In genomic region chr11:59337955-59338735, GRCm38 (mm10) we compare ENCODE assay signal across 15 mouse cellular contexts. TPM values are rescaled to one million over a fixed set of nuclear protein-coding genes. Genes with fewer than 3 reads are reported as not detected.
DNase-seq lines count a peak whose midpoint lies in the region; ATAC-seq and TF ChIP-seq lines count a peak whose summit lies in the region.
"Had no signal": no experiment of that assay in that cellular context is flagged by ENCODE, and none has a peak within 500 bp of the region (broad histone marks: within the 10 kb centered on the region; RNA-seq: fewer than 3 reads in every experiment).

No protein-coding gene starts in this region.

- 62% methylated on average over 13 of the region's 13 CpGs for WGBS in limb, embryonic 12.5 days
- WGBS in limb, embryonic 10.5 days, result 76% methylated on average over 13 of the region's 13 CpGs

- TF ChIP-seq POLR2A in cortical plate, adult 2 months (IDR thresholded peaks at IDR 0.05; ENCODE audit: extremely low read depth, insufficient read depth, low read length), result no peak

- peaks cover 43% of the 10 kb centered on the region for H3K4me1 ChIP-seq in limb, embryonic 12.5 days (replicated peaks)
- H3K4me1 ChIP-seq in limb, embryonic 10.5 days, result peaks cover 27% of the 10 kb centered on the region
- peaks cover 14% of the 10 kb centered on the region for H3K4me1 ChIP-seq in cortical plate, adult 2 months (ENCODE audit: control insufficient read depth, insufficient read depth, low read length)

- intact Hi-C loops in gastrocnemius, postnatal 36 days (cut with DNase I), result no loop called here

- no peak overlapping the region for H3K4me3 ChIP-seq in limb, embryonic 12.5 days (replicated peaks)
- H3K4me3 ChIP-seq in limb, embryonic 10.5 days, result no peak overlapping the region
- H3K4me3 ChIP-seq in cortical plate, adult 2 months (ENCODE audit: insufficient read depth, low read length), result no peak overlapping the region
- H3K4me3 ChIP-seq: myocyte had no signal

- no peak for TF ChIP-seq CTCF in cortical plate, adult 2 months (IDR thresholded peaks at IDR 0.05; ENCODE audit: extremely low read depth, insufficient read depth, low read length)

- 0 out of 2 replicates have a peak overlapping the region, but pooled peaks have one; percentile 9 for H3K27ac ChIP-seq in limb, embryonic 12.5 days
- H3K27ac ChIP-seq in limb, embryonic 10.5 days, result no peak overlapping the region
- 0 out of 2 replicates have a peak overlapping the region, but pooled peaks have one; percentile 13 for H3K27ac ChIP-seq in cortical plate, adult 2 months (ENCODE audit: insufficient read depth, low read length)

- ATAC-seq in limb, embryonic 12.5 days (ENCODE audit: insufficient number of reproducible peaks, insufficient read depth, low FRiP score, low TSS enrichment, low read depth), result no peak

- H3K4me2 ChIP-seq in limb, embryonic 12.5 days, result no peak overlapping the region

- no peak overlapping the region for H3K9ac ChIP-seq in limb, embryonic 12.5 days (replicated peaks)

- peak; percentile 41 to 76 for DNase-seq in cerebellum, postnatal 14 days
- no peak for DNase-seq in cerebellum, postnatal 4 days (ENCODE audit: low spot score in 2 of 2)
- DNase-seq in limb, embryonic 10.5 days (ENCODE audit: low spot score), result no peak
- DNase-seq in kidney, adult 8-10 months, result peak; percentile 25 to 40
- DNase-seq in spleen, postnatal 36 days (ENCODE audit: low spot score in 2 of 2), result no peak
- DNase-seq in gastrocnemius, postnatal 36 days, result no peak
- DNase-seq: thymus, adult 18-20 months had no signal

- H3K9me3 ChIP-seq in limb, embryonic 12.5 days, result no peaks in the 10 kb centered on the region
- no peaks in the 10 kb centered on the region for H3K9me3 ChIP-seq in limb, embryonic 10.5 days (replicated peaks)

- no peaks in the 10 kb centered on the region for H3K36me3 ChIP-seq in limb, embryonic 12.5 days
- H3K36me3 ChIP-seq in limb, embryonic 10.5 days, result no peaks in the 10 kb centered on the region

- 0 out of 2 replicates have a peak, but pooled peaks cover 3% of the 10 kb centered on the region for H3K27me3 ChIP-seq in limb, embryonic 12.5 days
- H3K27me3 ChIP-seq in limb, embryonic 10.5 days (ENCODE audit: low read depth, poor library complexity, severe bottlenecking), result peaks cover 13% of the 10 kb centered on the region

RNA-seq across cellular contexts. Expression of gene Wnt9a, which starts 31.4 kb away (rescaled TPM):
- polyA plus RNA-seq in limb, embryonic 12.5 days (2016; fragmentation: Nextera tagmentation; extraction: Ambion mirVana), result 5.0 and 5.6 TPM in 2 replicates
- polyA plus RNA-seq in limb, embryonic 10.5 days (2016; fragmentation: Nextera tagmentation; extraction: Ambion mirVana), result 1.2 and 1.8 TPM in 2 replicates
- 15.9 and 18.5 TPM in 2 replicates for polyA plus RNA-seq in cortical plate, adult 2 months (2012; rRNA removed)
- 1 to 10 TPM; 8.4 to 9.5 TPM for total RNA-seq in gastrocnemius, postnatal 36 days (2021)

RNA-seq across cellular contexts. Expression of gene Prss38, which starts 37.3 kb away (rescaled TPM):
- polyA plus RNA-seq in limb, embryonic 12.5 days (2016; fragmentation: Nextera tagmentation; extraction: Ambion mirVana), result 0.16 TPM in 1 of 2 replicates, not detected in the other
- not detected in 2 replicates for polyA plus RNA-seq in limb, embryonic 10.5 days (2016; fragmentation: Nextera tagmentation; extraction: Ambion mirVana)
- 0.23 and 0.31 TPM in 2 replicates for polyA plus RNA-seq in cortical plate, adult 2 months (2012; rRNA removed)
- total RNA-seq in gastrocnemius, postnatal 36 days (2021), result not detected
- total RNA-seq: layer of hippocampus, postnatal 36 days had no signal
- polyA plus RNA-seq: C2C12; embryonic facial prominence, embryonic 14.5 days; gonadal fat pad, adult 2 months; liver, embryonic 16.5 days; myocyte had no signal

RNA-seq across cellular contexts. Expression of gene Wnt3a, which starts 47.6 kb away (rescaled TPM):
- 1.6 and 2.6 TPM in 2 replicates for polyA plus RNA-seq in limb, embryonic 12.5 days (2016; fragmentation: Nextera tagmentation; extraction: Ambion mirVana)
- polyA plus RNA-seq in limb, embryonic 10.5 days (2016; fragmentation: Nextera tagmentation; extraction: Ambion mirVana), result 0.14 and 0.53 TPM in 2 replicates
- 0.06 TPM in 1 of 2 replicates, not detected in the other for polyA plus RNA-seq in cortical plate, adult 2 months (2012; rRNA removed)
- not detected for total RNA-seq in gastrocnemius, postnatal 36 days (2021)
- total RNA-seq: layer of hippocampus, postnatal 36 days had no signal
- polyA plus RNA-seq: C2C12; liver, embryonic 16.5 days; myocyte had no signal

Comparison
In these comparisons a context has a peak if more than half of its experiments do, and no peak if none do; other contexts are left out.
1. DNase-seq: peak in cerebellum, postnatal 14 days (2 of 2) and kidney, adult 8-10 months (2 of 2); none in cerebellum, postnatal 4 days (0 of 2), limb, embryonic 10.5 days (single experiment), spleen, postnatal 36 days (0 of 2) and gastrocnemius, postnatal 36 days (0 of 2).